Mouse (Mus musculus): Measurements from ENCODE around the gene Lad1.

Lad1 gene

DNA sequence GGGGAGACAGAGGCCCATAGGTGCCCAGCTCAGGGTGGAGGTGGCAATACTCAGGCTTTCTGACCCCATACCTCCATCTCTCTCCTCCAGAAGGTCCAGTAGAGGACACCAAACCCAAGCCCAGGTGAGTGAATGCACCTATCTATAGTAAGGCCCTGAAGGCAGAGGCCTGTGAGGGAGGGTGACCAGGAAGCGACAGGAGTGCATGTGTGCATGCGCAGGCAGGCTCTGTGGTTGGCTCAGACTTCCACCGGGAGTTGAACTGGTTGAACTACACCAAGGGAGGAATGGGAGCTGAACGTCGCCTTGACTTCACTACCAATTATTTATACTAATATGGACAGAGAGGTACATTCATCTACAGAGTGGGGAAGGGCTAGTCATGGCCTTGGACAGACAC, 28.2 kb downstream of the Lad1 start:
- DNase-seq (ENCODE audit: low read depth), result no peak

GRCm38 (mm10) chr1:135847139-135847562, 28.8 kb downstream of the Lad1 start:
- DNase-seq (ENCODE audit: low read depth), result peak; percentile 69

DNA sequence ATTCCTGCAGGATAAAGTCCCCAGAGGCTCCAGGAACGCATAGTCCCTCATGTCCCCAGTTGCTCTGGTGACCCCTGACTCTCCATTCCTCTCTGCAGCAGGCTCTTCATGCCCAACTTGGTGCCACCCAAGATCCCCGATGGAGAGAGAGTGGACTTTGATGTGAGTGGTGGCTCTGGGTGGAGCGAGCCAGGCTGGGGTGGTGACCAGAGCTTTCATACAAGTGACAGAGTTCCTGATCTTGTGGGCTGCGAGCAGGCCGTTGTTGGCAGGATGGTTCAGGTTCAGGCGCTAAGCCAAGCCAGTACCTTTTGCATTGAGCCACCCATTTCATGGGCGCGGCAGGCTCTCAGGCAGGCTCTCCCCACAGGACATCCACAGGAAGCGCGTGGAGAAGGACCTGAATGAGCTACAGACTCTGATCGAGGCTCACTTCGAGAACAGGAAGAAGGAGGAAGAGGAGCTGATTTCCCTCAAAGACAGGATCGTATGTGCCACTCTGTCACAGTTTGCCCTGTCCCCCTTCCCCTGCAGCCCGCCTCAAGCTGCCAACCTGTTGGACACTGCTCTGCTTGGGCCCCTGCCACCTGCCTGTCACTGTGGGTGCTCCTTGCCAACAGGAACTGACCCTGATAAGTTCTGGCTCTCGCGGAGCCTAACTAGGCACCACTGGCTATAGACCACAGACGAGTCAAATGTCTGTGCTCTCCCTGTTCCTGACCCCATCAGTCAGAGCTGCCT, 29.4 kb downstream of the Lad1 start:
- no peak for DNase-seq (ENCODE audit: low read depth)

- DNase-seq (ENCODE audit: low read depth), result peak; percentile 85
Observed at GRCm38 (mm10) chr1:135850722-135851512, 32.5 kb downstream of the Lad1 start.

DNA sequence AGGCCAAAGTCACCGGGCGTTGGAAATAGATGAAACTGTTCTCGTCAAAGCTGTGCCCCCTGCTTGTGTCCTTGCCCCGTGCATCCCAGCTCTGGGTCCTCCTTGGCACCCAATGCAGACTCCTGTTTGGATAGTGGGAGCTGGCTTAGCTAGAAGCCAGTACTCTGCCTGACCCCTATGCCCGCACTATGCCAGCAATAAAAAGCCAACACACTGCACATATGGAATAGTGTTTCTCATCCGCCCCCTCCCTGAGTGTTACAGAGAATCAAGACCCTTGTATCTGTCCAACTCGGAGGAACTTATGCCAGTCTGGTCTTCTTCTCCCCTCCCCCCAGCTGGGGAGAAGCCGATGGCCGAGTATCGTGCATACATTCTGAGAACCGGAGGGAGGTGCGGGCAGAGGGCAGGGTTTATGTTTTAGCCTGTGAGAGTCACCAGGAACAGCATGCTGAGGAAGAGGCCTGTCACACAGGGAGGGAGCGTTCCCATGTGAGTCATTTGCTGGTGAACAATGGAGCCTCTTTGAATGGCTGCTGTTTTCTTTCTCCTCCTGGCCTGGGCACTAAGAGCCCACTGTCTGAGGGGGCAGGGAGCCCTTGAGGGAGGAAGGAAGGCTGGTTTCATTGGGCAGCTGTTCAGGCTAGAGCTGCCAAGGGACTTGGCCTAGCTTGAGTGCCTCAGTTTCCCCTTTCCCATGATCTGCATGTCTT, 33.8 kb downstream of the Lad1 start:
- peak; percentile 71 for DNase-seq (ENCODE audit: low read depth)

- DNase-seq (ENCODE audit: low read depth), result no peak
Observed at GRCm38 (mm10) chr1:135853200-135853599, 34.8 kb downstream of the Lad1 start.

DNA sequence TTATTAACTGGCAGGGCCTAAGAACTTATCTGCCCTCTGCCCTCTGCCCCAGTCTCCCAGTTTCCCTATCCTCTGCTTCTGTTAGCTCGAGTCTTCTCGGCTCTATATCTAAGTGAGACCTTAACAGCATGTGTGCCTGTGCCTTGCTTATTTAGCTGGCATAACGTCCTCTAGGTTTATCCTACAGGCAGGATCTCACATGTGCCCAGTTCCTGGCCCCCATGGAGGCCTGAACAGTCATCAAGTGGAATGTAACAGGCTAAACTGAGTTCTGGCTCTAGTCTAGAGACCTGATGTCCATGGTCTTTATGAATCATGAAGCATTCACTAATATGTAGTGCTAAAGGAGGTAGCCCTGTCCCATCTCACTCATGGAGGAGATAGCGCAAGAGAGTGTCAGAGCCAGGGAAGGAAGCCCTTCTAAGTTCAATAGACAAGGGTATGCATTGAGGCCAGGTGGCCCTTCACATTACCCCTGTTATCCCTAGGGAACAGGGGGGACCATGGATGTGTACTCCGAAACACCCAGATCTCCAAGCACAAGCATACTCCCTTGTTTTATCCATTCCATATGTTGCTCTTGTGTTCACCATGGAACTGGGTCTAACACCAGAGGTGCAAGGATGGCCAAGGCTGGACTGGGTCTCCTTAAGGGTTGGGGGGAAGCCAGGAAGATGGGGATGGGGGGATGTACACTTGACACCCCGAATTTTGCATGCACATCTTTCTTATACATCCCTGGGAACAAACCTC, 36.4 kb downstream of the Lad1 start:
- no peak for DNase-seq (ENCODE audit: low read depth)

DNA sequence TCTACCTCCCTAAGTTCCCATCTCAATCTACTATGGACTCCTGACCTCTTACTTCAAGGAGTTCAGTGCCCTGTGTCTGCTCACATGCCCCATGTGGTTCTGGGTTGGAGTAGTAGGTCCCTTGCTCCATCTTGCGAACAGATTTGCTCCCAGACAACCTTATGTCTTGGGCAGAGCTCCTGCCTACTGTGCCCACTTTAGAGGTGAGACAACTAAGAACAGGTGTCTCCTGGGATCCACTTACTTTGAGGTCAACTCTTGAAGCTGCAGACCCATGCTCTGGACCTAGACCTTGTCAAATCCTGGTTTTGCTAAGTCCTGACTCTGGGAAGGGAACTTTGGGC, 36.9 kb downstream of the Lad1 start:
- DNase-seq (ENCODE audit: low read depth), result no peak

DNA sequence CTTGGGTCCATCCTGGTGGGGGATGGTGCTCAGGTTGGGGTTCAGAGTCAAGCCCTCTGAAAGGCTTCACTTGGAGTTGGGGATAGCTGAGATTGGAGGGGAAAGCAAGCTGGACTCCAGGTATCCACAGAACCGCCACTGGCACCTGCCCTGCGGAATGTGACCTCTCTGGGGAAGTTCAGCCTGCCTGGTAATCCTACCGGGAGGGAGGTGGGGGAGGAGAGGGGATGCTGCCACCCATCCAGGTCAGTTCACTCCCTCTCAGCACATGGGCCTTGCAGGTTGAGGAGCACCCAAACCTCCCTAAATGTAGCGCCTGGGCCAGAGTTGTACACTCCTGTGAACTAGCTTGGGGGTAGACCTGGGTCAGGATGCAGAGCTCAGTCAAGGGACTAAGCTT, 37.7 kb downstream of the Lad1 start:
- DNase-seq (ENCODE audit: low read depth), result no peak

GRCm38 (mm10) chr1:135857137-135857775, 38.9 kb downstream of the Lad1 start:
- DNase-seq (ENCODE audit: low read depth), result no peak

- DNase-seq (ENCODE audit: low read depth), result no peak
Observed at GRCm38 (mm10) chr1:135858533-135858932, 40.1 kb downstream of the Lad1 start.

DNA sequence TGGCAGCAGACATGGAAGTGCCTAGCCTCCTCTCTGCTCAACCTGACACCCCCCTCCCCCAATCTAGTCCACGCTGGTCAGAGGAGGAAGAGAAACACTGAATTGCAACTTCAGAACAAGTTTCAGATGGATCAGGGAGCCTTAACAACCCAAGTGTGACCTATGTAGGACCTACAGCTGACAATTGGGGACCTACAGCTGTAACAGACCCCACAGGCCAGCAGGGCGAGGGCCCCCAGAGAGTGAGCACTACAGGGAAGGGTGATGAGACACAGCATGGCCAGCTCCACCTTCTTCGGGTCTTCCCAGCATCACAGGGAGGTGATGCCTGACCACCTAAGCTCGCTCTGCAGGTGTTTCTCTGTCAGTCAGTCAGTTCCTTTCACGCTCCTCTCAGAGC, 42.7 kb downstream of the Lad1 start:
- no peak for DNase-seq (ENCODE audit: low read depth)

GRCm38 (mm10) chr1:135861980-135862552, 43.7 kb downstream of the Lad1 start:
- peak; percentile 70 for DNase-seq (ENCODE audit: low read depth)

DNA sequence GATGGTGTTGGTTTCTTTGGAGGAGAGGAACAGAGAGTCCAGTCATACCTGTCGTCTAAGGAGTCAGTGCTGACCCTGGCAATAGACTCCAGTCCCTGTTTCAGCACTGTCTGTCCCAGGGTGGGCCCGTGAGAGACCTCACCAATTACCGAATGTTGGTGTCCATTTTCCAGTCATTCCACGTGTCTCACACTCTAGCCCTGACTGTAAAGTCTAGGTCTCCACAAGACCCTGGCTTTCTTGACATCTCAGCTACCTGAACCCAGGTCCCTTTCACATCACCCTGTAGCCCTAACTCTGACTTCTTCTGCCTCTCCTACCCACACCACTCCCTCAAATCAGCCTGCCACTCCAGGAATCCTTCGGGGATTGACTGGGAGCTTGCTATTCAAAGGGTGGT, 44.2 kb downstream of the Lad1 start:
- DNase-seq (ENCODE audit: low read depth), result no peak

GRCm38 (mm10) chr1:135863786-135864335, 45.5 kb downstream of the Lad1 start:
- DNase-seq (ENCODE audit: low read depth), result peak; percentile 62

DNA sequence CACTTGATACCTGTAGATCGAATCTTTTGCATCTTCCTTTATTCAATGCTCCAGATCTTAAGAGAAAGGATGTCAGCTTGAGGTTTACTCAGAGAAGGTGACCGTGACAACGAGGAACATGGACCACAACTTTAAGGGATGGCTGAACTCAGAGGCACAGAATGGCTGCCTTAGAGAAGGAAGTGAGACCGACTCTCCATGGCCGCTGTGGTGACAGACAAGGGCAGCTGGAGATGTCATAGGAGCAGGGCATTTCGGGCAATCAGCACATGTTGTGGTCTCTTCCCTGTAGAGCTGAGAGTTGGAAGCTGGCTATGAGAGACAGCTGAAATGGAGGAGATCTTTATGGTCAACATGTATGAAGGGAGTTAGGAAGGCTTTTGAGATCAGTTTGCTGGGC, 46.4 kb downstream of the Lad1 start:
- no peak for DNase-seq (ENCODE audit: low read depth)

DNA sequence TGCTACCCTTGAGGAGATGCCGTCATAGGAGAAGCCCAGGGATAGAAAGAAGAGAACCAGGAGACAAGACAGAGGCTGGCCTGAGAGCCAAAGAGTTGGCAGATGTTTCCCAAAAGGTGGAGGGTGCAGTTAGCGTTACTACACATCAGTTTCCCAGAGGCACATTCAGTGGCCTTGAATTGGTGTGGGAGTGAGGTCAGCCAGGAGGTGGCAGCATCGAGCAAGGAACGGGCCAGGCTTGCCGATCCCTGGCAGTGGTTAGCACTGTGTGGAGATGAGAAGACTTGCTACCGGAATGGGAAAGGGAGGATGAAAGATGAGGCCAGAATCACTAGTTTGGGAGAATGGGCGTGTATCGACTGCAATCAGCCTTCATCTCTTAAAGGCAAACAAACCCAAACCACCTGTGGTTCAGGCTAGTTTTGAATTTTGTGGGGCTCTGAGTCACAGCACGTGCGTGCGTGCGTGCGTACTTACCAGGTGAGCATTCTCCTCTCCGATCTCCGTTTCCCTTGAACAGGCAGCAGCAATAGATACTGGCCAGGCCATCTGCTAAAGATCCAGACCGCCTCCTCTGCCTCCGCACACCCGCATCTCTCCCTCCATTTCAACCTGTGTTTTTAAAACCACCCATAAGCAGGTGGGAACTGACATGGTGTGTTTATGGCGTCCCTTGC, 47.3 kb downstream of the Lad1 start:
- DNase-seq (ENCODE audit: low read depth), result peak; percentile 92

DNA sequence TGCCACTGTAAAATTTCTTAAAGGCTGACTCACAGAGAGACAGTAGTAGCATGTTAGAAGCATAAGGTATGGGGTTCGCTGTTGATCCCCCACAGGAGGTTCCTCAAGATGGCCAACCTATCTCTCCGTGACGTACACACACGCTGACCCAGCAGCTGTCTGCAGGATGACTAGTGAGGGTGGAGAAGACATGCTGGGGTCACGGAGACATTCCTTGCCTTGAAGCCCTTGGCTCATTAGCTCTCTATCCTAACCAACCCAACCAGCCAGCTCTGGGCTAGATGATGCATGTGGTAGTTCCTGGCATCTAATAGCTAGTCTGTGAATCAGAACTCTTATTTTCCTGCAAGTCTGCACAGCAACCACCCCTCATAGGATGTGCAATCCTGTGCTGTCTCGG, 50.2 kb downstream of the Lad1 start:
- DNase-seq (ENCODE audit: low read depth), result no peak

- DNase-seq (ENCODE audit: low read depth), result no peak
Observed at GRCm38 (mm10) chr1:135872991-135873390, 54.6 kb downstream of the Lad1 start.

- no peak for DNase-seq (ENCODE audit: low read depth)
Observed at GRCm38 (mm10) chr1:135877248-135877647, 58.9 kb downstream of the Lad1 start.
